Mouse (Mus musculus): ENCODE data around the gene Pawr. TPM values are rescaled to one million over a fixed set of nuclear protein-coding genes. Genes with fewer than 3 reads are reported as not detected.

Pawr gene
- total RNA-seq, 2 experiments from 2014 or later, result 6.9 to 7.0 TPM

- no peak for DNase-seq
Measured at GRCm38 (mm10) chr10:108359974-108360373, 28.1 kb downstream of the Pawr start.

GRCm38 (mm10) chr10:108360801-108361200 is 28.9 kb downstream of the Pawr start:
- no peak for DNase-seq

- DNase-seq, result no peak
Measured at GRCm38 (mm10) chr10:108361419-108362155, 29.7 kb downstream of the Pawr start.

GRCm38 (mm10) chr10:108363932-108364331 is 32.0 kb downstream of the Pawr start:
- no peak for DNase-seq

- no peak for DNase-seq
Measured at GRCm38 (mm10) chr10:108364946-108365719, 33.2 kb downstream of the Pawr start.

- no peak for DNase-seq
Measured at GRCm38 (mm10) chr10:108366251-108366650, 34.3 kb downstream of the Pawr start.

GRCm38 (mm10) chr10:108368358-108368757 is 36.4 kb downstream of the Pawr start:
- no peak for DNase-seq

- DNase-seq, result no peak
Measured at GRCm38 (mm10) chr10:108372258-108372657, 40.3 kb downstream of the Pawr start.

GRCm38 (mm10) chr10:108372858-108373257 is 40.9 kb downstream of the Pawr start:
- no peak for DNase-seq

GRCm38 (mm10) chr10:108375796-108376195 is 43.9 kb downstream of the Pawr start:
- no peak for DNase-seq

GRCm38 (mm10) chr10:108376366-108376765 is 44.4 kb downstream of the Pawr start:
- DNase-seq, result no peak

- no peak for DNase-seq
Measured at GRCm38 (mm10) chr10:108377369-108377768, 45.4 kb downstream of the Pawr start.

- DNase-seq, result no peak
Measured at GRCm38 (mm10) chr10:108378062-108378461, 46.1 kb downstream of the Pawr start.

- no peak for DNase-seq
Measured at GRCm38 (mm10) chr10:108378479-108378878, 46.6 kb downstream of the Pawr start.

GRCm38 (mm10) chr10:108380715-108381114 is 48.8 kb downstream of the Pawr start:
- peak; percentile 44 for DNase-seq

GRCm38 (mm10) chr10:108384153-108384769 is 52.3 kb downstream of the Pawr start:
- DNase-seq, result no peak

GRCm38 (mm10) chr10:108385480-108385955 is 53.6 kb downstream of the Pawr start:
- DNase-seq, result no peak

- no peak for DNase-seq
Measured at GRCm38 (mm10) chr10:108388410-108388915, 56.5 kb downstream of the Pawr start.

- no peak for DNase-seq
Measured at GRCm38 (mm10) chr10:108389178-108389926, 57.4 kb downstream of the Pawr start.

GRCm38 (mm10) chr10:108389927-108390287 is 58.0 kb downstream of the Pawr start:
- peak; percentile 7 for DNase-seq

GRCm38 (mm10) chr10:108391370-108391902 is 59.5 kb downstream of the Pawr start:
- no peak for DNase-seq

GRCm38 (mm10) chr10:108392151-108392550 is 60.2 kb downstream of the Pawr start:
- no peak for DNase-seq
